Mouse (Mus musculus) liver, adult 2 months (tissue): ENCODE data around the gene Ndufs7. TPM values are rescaled to one million over a fixed set of nuclear protein-coding genes. Genes with fewer than 3 reads are reported as not detected.

Experiments
- DNase-seq: peaks from one replicate; pipeline ENCODE4 v3.0.0-alpha.2; 2011; ENCODE audit warnings: low read depth, low spot score; ENCODE audit errors: extremely low read depth
- H3K27ac ChIP-seq: fragments of 200-500 bp; replicated peaks from 2 replicates; pipeline ENCODE4 v1.5.1; 2012; ENCODE audit warnings: low read depth, mild to moderate bottlenecking, control low read depth, inconsistent platforms, low read length; ENCODE audit not compliant: insufficient read depth
- H3K27me3 ChIP-seq: fragments of 200-500 bp; 2 replicates; pipeline ENCODE4 v1.6.1; 2012; ENCODE audit warnings: mild to moderate bottlenecking, moderate library complexity, low read length, inconsistent platforms; ENCODE audit not compliant: control insufficient read depth, insufficient read depth
- H3K36me3 ChIP-seq: fragments of 200-500 bp; 2 replicates; pipeline ENCODE4 v1.6.1; 2012; ENCODE audit warnings: low read length, inconsistent platforms; ENCODE audit not compliant: control insufficient read depth, insufficient read depth
- H3K4me1 ChIP-seq: fragments of 200-500 bp; 2 replicates; pipeline ENCODE4 v1.6.1; 2011; ENCODE audit warnings: low read length; ENCODE audit not compliant: control insufficient read depth, insufficient read depth
- H3K4me3 ChIP-seq: fragments of 200-500 bp; 2 replicates; pipeline ENCODE4 v1.5.1; 2011; ENCODE audit warnings: low read depth, mild to moderate bottlenecking, control low read depth, low read length, moderate library complexity; ENCODE audit not compliant: insufficient read depth
- H3K79me2 ChIP-seq: fragments of 200-500 bp; 2 replicates; pipeline ENCODE4 v1.6.1; 2012; ENCODE audit warnings: inconsistent platforms, mild to moderate bottlenecking, low read length, moderate library complexity; ENCODE audit not compliant: control insufficient read depth, insufficient read depth
- H3K9ac ChIP-seq: fragments of 200-500 bp; 2 replicates; pipeline ENCODE4 v1.6.1; 2012; ENCODE audit warnings: low read depth, mild to moderate bottlenecking, control low read depth, inconsistent platforms, low read length
- CTCF ChIP-seq: fragments of 200-500 bp; IDR thresholded peaks from 2 replicates; pipeline ENCODE4 v1.5.1; 2011; ENCODE audit warnings: low read depth, low read length, control low read depth
- POLR2A ChIP-seq: fragments of 200-500 bp; IDR thresholded peaks from 2 replicates; pipeline ENCODE4 v1.6.1; 2011; ENCODE audit warnings: low read length, control low read depth; ENCODE audit not compliant: insufficient read depth; ENCODE audit errors: extremely low read depth
- WGBS: fragments of 180-500 bp; shearing (Covaris S2); methylation state at CpG from one replicate; pipeline ENCODE4 v1.1.7; 2018; 5-methylcytosine and 5-hydroxymethylcytosine counted together
- polyA plus RNA-seq: library from polyadenylated mRNA; depleted of rRNA; stranded (reverse); fragments of >200 nt; gene quantifications from 2 replicates; pipeline ENCODE4 v1.2.3, GENCODE M21; 2012
- total RNA-seq: library from RNA; depleted of rRNA; stranded (reverse); fragments of >200 nt; gene quantifications from 2 replicates; pipeline ENCODE4 v1.2.3, GENCODE M21; 2014

Ndufs7 gene
- total and polyA plus RNA-seq, 2 experiments = 165 to 560 TPM

- peak overlapping the region; percentile 92 for H3K27ac ChIP-seq
- peaks cover 30% of the 10 kb centered on the region for H3K4me1 ChIP-seq
- 54% methylated on average over 14 of the region's 14 CpGs for WGBS
- peak; percentile 43 for DNase-seq
- peak overlapping the region; percentile 89 for H3K9ac ChIP-seq
- peaks cover 1% of the 10 kb centered on the region; the same call in 1 of the 2 replicates for H3K36me3 ChIP-seq
- H3K79me2 ChIP-seq = peaks cover 10% of the 10 kb centered on the region; the same call in 1 of the 2 replicates
- H3K27me3 ChIP-seq = no peaks in the 10 kb centered on the region
- peak overlapping the region; percentile 82 for H3K4me3 ChIP-seq
- no peak for TF ChIP-seq POLR2A
- TF ChIP-seq CTCF = no peak
These were observed 10.0 kb downstream of the Ndufs7 start for GRCm38 (mm10) chr10:80258752-80259462.

- 23% methylated on average over 6 of the region's 6 CpGs for WGBS
- peak overlapping the region; percentile 82 for H3K4me3 ChIP-seq
These were observed 10.5 kb downstream of the Ndufs7 start for GRCm38 (mm10) chr10:80259463-80259805.

GRCm38 (mm10) chr10:80259861-80260641 lies 11.1 kb downstream of the Ndufs7 start:
- peaks cover 12% of the 10 kb centered on the region; the same call in 1 of the 2 replicates for H3K79me2 ChIP-seq
- peak overlapping the region; percentile 82 for H3K4me3 ChIP-seq
- TF ChIP-seq POLR2A = 0 out of 2 replicates have a peak, but pooled peaks have one; percentile 18
- TF ChIP-seq CTCF = no peak
- peaks cover 20% of the 10 kb centered on the region for H3K4me1 ChIP-seq
- peak; percentile 89 for DNase-seq
- no peaks in the 10 kb centered on the region for H3K27me3 ChIP-seq
- H3K36me3 ChIP-seq = 0 out of 2 replicates have a peak, but pooled peaks cover 1% of the 10 kb centered on the region
- H3K27ac ChIP-seq = peak overlapping the region; percentile 92
- WGBS = 2% methylated on average over 19 of the region's 19 CpGs
- peak overlapping the region; percentile 89 for H3K9ac ChIP-seq

More at GRCm38 (mm10) chr10:80259463-80259805, 10.5 kb downstream of the Ndufs7 start:
- 0 out of 2 replicates have a peak, but pooled peaks cover 1% of the 10 kb centered on the region for H3K36me3 ChIP-seq
- H3K27ac ChIP-seq = peak overlapping the region; percentile 92
- H3K4me1 ChIP-seq = peaks cover 26% of the 10 kb centered on the region
- H3K9ac ChIP-seq = peak overlapping the region; percentile 89
- H3K79me2 ChIP-seq = peaks cover 10% of the 10 kb centered on the region; the same call in 1 of the 2 replicates
- H3K27me3 ChIP-seq = no peaks in the 10 kb centered on the region
- DNase-seq = peak; percentile 39
- TF ChIP-seq POLR2A = no peak
- no peak for TF ChIP-seq CTCF

GRCm38 (mm10) chr10:80260642-80261584 lies 12.0 kb downstream of the Ndufs7 start, which contains the start of the genes Gamt and Dazap1:
TSS of gene Gamt (minus strand) at chr10:80261012.
TSS of gene Dazap1 (plus strand) at chr10:80261486.
- peak within 1 kb of the TSS; percentile 82 for H3K4me3 ChIP-seq
- 1% methylated on average over 49 of the region's 49 CpGs for WGBS
- peak; percentile 96 for TF ChIP-seq POLR2A
- TF ChIP-seq CTCF = no peak
- H3K79me2 ChIP-seq = peaks cover 15% of the 10 kb centered on the region; the same call in 1 of the 2 replicates
- peak within 1 kb of the TSS; percentile 92 for H3K27ac ChIP-seq
- H3K36me3 ChIP-seq = 0 out of 2 replicates have a peak, but pooled peaks cover 1% of the 10 kb centered on the region
- DNase-seq = peak; percentile 93
- peak within 1 kb of the TSS; percentile 89 for H3K9ac ChIP-seq
- H3K4me1 ChIP-seq = peaks cover 18% of the 10 kb centered on the region
- no peaks in the 10 kb centered on the region for H3K27me3 ChIP-seq

- under 1% methylated on average over 14 of the region's 14 CpGs for WGBS
- Histone ChIP-seq H3K4me3 (peak overlapping the region; percentile 54), H3K4me1 (peaks cover 20% of the 10 kb centered on the region), H3K9ac (peak overlapping the region; percentile 72), H3K79me2 (peaks cover 18% of the 10 kb centered on the region; the same call in 1 of the 2 replicates), H3K27ac (peak overlapping the region; percentile 91), H3K36me3 (0 out of 2 replicates have a peak, but pooled peaks cover 1% of the 10 kb centered on the region), H3K27me3 (no peaks in the 10 kb centered on the region)
- peak; percentile 93 for DNase-seq
- TF ChIP-seq CTCF (no peak), POLR2A (peak; percentile 49; the same call in 1 of the 2 replicates)
These were observed 12.7 kb downstream of the Ndufs7 start for GRCm38 (mm10) chr10:80261585-80261968.
